Mouse (Mus musculus) B cell, adult 2 months (primary cell): ENCODE measurements around the gene Tas1r1.

Source experiments
- DNase-seq, 2 experiments: peaks; one replicate each; pipeline ENCODE4 v3.0.0; 2022

Tas1r1 gene

DNA sequence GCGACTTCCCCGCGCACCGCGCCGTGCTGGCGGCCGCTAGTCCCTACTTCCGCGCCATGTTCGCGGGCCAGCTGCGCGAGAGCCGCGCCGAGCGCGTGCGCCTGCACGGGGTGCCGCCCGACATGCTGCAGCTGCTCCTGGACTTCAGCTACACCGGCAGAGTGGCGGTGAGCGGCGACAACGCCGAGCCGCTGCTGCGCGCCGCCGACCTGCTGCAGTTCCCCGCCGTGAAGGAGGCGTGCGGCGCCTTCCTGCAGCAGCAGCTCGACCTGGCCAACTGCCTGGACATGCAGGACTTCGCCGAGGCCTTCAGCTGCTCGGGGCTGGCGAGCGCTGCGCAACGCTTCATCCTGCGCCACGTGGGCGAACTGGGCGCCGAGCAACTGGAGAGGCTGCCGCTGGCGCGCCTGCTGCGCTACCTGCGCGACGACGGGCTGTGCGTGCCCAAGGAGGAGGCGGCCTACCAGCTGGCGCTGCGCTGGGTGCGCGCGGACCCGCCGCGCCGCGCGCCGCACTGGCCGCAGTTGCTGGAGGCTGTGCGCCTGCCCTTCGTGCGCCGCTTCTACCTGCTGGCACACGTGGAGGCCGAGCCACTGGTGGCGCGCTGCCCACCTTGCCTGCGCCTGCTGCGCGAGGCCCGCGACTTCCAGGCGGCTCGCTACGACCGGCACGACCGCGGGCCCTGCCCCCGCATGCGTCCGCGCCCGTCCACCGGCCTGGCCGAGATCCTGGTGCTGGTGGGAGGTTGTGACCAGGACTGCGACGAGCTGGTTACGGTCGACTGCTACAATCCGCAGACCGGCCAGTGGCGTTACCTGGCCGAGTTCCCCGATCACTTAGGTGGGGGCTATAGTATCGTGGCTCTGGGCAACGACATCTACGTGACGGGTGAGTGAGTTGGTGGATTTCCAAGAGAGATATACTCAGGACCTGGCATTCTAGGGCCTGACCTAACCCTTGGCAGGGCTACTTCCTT, 29.0 kb downstream of the Tas1r1 start:
- peak; percentile 52 to 61 for DNase-seq

DNA sequence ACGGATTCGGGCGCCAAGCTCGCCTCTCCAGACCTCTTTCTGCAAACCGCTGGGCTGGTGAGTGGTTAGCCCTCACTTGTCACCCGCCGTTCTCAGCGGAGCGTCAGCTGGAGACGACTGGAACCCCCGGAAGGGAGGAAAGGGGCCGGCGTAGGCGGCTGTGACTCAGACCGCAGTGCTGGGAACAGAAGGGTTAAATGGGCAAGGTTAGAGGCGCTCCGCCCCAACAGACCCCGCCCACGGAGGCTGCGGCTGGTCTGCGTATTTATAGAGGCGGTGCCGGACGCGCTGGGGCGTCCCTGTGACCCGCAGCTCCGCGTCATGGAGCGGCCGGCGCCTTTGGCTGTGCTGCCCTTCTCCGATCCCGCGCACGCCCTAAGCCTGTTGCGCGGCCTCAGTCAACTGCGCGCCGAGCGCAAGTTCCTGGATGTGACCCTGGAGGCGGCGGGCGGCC, 29.7 kb downstream of the Tas1r1 start, which contains the start of gene Klhl21:
Gene Klhl21, plus strand, starts transcription at position 182 of the 454 bp plus-strand sequence.
- DNase-seq: peak; percentile 94 to 95

DNA sequence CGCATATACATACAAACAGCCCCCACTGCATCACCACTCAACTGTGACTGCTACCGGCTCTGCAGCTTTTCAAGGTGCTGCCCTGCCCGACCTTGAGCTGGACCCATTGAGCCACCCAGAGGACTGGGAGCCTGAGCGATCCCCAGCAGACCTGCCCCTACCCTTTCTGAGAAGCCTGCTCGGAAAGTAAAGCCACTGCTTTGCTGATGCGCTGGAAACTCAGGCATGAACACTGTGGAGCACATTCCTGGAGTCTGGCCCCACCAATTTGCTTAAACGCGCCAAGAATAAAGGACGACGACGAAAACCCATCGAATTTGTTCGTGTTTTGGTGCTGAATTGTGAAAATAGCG, 30.2 kb downstream of the Tas1r1 start:
- peak in 1 of 2 experiments; percentile 29 for DNase-seq

DNA sequence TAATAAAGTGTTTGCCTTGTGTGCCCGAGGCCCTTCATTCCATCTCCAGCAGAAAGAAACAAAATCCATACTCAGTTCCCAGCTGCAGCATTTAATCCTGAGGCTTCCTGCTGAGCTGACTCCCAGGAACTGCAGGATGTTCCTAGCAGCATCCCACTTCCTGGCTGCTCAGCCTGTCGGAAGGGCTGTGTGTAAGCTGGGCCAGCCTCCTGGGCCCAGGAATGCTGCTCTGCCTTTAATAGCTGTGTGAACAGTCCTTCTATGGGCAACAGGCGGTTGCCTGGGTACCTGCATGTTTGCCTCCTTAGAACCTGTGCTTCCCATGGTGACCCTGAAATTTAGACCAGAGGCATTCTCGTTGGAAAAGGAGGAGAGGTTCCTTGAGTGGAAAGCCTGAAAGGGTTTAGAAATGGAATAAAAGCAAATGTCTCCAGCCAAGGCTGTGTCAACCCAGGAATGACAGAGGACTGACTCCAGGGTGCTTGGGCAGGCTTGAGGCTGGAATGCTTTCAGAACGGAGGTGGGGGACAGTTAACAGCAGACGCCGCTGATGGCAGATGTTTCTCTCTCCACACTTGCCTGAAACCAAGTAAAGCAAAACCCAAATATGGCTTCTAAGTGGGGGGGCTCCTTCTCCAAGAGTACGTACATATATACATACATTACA, 30.8 kb downstream of the Tas1r1 start:
- no peak for DNase-seq

DNA sequence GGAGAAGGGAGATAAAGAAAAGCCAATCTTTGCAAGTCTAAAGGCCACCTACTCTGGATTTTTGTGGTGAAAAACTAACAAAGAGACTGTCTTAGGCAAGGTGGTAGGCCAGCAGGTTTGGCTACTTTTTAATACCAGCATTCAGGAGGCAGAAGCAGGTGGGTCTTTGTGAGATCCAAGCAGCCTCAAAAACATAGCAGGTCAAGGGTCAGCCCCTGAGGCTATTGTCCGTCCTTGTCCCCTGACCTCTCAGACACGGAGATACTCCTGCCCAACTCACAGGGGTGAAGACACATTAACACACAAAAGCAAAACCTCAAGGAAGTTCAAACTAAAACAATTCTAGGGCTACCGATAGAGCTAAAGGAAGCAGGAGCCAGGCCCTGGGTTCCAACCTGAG, 31.6 kb downstream of the Tas1r1 start:
- DNase-seq: no peak

DNA sequence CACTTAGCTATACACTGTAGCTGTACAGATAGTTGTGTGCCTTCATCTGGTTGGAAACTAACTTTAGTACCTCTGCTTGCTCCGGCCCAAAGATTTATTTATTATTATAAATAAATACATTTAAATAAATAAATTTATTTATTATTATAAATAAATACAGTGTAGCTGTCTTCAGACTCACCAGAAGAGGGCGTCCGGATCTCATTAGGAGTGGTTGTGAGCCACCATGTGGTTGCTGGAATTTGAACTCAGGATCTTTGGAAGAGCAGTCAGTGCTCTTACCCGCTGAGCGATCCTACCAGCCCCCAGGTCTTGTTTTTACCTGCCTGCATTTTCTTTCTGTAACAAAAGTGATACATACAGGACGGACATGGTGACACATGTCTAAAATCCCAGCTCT, 32.2 kb downstream of the Tas1r1 start:
- DNase-seq: peak; percentile 41 to 55

DNA sequence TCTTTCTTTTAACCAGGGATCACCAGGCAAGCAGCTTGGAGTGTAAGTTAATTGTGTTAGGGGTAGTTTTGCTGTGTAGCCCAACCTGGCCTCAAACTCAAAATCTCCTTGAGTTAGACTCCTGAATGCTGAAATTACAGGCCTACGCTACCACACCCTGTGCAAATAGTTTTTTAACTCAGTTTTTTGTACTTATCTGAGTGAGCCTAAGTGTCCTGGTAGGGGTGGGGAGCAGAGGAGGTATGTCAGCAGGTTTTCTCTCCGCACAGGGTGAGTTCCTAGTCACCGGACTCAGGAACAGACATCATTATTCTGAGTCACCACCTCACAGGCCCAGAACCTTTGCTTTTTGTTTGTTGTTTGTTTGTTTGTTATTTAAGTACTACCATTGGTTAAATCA, 36.3 kb downstream of the Tas1r1 start:
- no peak for DNase-seq

DNA sequence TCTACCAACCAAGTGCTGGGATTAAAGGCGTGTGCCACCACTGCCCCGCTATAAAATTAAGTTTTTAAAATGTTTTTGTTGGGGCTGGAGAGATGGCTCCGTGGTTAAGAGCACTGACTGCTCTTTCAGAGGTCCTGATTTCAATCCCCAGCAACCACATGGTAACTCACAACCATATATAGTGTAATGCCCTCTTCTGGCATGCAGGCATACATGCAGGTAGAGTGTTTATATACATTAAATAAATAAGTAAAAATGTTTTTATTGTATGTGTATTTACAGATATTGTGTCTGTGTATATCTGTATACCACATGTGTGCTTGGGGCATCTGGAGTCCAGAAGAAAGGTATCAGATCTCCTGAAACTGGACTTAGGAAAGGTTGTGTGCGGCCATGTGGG, 37.0 kb downstream of the Tas1r1 start:
- DNase-seq: no peak

DNA sequence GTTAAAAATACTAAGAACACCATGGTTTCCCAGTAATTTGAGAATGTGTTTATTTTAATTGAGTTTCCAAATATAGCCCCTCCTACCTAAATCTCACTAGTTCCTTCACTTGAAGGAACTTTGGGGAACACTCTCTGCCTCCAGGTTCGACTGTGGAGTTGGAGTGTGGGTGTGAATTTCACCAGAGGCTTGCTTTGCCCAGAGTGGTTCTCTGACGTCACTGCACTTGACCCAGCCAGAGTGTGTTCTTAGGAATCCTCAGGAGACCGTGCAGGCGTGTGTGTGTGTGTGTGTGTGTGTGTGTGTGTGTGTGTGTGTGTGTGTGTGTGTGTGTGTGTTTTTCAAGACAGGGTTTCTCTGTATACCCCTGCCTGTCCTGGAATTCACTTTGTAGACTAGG, 37.5 kb downstream of the Tas1r1 start:
- DNase-seq: no peak

DNA sequence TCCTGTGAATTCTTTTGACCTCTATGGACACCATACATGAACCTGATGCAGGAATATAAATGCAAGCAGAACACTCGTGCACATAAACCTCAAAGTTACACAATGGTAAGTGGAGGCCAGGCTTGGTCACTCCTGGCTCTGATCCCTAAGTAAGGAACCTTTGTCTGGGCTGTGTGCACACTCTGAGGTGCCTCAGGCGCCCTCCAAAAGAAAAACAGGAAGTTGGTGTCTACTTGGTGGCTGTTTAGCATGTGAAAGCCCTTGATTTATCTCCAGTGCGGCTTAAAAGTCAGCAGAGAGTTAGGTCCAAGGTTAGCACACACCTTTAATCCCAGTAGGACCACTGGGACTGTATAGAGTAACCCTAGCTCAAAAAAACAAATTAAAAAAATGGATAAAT, 38.9 kb downstream of the Tas1r1 start:
- DNase-seq: peak in 1 of 2 experiments; percentile 20

DNA sequence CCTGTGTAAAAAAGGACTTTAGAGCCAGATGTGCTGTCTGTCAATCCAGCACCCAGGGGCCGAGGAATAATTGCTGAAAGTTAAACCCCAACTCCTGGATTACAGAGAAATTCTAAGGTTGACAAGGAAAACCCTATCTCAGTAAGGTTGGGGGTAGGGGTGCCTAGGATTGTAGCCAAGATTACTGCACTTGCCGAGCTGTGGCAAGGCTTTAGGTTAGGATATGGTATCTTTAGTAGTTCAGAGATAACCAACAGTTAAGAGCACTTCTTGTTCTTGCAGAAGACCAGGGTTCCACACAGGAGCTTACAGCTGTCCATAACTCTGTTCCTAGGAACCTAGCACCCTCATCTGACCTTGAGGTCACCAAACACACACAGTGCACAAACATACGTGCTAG, 40.7 kb downstream of the Tas1r1 start:
- DNase-seq: no peak

DNA sequence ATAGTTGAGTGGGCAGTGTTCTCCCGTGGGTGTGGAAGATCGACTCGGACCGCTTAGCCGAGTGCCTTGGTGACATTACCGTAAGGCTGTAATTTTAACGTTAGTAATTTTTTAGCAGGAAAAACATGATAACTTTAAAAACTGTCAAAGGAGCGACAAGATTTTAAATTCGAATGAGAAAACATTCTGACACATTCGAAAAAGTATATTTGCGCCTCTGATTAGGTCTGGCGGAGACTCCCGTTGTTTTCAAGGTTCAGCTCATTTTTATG, 41.5 kb downstream of the Tas1r1 start:
- DNase-seq: no peak

DNA sequence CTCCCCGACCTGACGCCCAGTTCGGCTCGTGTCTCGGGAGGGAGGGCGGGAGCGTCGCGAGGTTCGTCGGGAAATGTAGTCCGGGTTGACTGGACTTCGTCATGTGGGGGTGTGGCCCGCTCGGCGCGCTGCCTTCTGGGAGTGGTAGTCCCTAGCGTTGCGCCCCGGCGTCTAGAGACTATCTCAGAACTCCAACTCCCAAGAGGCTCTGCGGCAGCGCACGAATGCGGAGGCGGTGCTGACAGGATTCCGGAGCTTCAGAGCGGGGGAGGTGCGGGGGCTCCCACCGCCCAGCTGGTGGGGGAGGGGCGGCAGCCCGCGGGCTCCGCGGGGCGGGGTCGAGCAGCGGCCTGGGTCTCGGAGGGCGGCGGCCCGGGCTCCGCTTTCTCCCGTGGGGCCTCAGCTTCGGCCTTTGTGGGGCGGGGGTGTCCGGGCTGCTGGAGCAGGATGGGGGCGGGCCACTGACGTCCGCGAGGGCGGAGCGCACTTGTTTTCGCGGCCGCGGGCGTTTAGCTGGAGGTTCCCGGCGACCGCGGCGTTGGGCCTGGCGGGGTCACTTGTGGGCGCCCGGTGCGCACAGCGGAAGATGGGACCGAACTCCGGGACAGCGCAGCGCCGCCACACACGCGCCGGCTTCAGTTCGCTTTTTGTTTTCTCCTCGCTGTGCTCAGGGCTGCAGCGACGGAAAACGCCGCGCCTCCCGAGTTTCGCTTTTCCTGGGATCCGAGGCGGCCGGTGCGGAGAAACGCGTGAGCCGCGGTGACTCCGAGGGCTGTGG, 42.0 kb downstream of the Tas1r1 start, which contains the start of gene Phf13:
Gene Phf13, minus strand, starts transcription at position 86 of the 778 bp plus-strand sequence.
- peak; percentile 99 for DNase-seq

DNA sequence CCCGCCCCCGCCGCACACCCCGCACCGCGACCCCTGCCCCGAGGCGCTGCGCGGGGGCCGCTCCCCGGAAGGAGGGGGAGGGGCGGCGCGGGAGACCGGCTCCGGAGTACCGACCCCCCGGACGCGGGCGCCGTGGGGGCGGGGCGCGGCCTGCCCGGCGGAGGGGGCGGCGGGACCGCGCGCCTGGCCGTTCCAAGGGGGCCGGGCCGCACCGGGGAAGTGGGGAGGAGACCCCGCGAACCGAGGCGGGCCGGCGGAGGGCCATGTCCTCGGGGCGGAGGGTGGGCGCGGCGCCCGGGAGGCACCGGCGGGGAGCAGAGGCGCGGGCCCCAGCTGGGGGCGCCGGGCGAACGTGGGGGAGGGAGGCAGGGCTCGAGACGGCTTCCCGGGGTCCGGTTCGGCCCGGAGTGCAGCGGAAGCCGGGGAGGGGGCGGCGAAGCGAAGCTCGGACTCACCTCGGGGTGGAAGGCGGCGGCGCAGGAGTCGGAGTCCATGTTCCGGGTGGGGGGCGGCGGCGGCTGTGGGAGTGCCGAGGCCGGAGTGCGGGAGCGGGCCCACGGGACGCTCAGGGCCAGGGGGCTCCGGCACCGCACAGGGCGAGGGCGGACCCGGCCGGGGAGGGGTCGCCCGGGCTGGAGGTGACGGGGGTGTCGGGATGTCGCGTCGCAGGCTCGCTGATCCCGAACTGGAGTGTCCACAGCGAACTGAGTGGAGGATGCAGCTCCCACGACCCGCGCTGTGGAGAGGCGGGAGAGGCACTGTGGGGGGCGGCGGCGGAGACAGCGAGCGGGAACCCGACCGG, 42.8 kb downstream of the Tas1r1 start:
- DNase-seq: peak in 1 of 2 experiments; percentile 10

DNA sequence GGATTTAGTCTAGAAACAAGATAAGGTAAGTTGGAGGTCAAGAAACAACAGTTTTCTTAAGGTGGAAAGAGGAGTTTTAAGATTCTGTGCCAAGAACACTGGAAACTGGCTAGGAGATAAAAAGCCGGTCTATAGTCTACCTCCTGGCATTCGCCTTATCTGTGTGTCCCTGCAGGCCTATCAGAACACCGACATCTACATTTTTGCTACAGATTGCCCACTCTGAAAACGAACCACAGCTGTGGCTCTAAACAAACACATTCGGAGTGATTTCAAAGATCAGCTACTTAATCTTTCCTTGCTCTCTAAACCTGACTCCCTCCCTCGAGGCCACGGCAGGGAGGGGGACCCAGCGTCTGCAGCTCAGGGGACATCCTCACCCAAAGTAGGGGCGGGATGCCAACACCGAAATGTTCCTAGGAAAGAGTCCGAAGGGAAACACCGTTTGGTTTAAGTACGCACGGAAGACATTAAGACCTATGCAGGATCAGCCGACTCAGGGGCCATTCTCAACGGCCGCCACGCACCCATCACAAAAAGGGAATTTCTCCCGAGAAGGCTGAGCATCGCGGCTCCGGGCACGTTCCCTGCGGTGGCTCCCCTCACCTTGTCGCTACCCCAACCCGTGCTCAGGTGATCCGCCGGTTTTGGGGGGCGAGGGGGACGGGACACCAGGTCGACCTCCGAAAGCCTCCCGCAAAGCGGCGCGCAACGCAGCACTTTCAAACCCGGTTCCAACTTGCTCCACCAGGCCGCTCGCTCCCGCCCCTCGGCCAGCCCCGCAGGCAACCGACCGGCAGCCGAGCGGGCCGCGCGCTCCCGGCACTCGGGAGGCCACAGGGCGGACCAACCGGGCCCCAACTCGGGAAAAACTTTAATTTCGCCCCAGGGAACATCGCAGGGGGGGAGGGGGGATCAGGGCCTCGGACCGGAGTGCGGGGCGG, 43.9 kb downstream of the Tas1r1 start:
- DNase-seq: peak; percentile 30 to 33

DNA sequence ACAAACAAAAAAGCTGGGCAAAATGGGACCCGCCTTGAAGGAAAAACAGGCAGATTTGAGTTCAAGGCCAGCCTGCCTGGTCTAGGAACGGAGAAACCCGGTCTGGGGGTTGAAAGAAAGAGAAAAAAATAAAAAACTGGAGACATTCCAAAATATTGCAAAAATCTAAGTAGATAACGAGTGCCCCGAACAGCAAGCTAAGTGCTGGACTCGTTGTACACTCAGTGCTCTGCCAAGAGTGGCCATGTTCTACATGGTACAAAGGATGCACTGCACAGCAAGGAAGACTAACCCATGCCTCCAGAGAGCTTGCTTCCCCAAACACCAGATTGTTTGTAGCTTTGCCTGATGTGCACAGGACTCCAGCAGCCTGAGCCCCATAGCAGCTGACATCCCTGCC, 45.3 kb downstream of the Tas1r1 start:
- no peak for DNase-seq

DNA sequence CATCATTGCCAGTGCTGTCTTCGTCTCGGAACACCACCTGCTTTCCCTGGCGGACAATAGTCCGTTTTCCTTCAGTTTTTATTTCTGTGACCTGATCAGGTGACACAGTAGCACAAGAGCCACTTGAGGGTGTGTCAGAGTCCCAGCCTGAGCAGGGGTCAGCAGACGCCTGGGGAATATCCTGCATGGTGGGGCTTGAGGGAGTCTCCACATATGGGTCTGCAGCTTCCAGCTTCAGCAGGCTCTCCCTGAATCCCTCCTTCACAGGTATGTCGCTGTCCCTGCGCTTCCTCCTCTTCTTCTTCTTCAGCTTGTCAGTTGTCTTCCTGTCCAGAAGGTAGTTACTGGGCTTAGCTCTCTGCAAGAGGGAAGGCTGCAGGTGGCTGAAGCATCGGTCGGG, 46.3 kb downstream of the Tas1r1 start:
- no peak for DNase-seq

DNA sequence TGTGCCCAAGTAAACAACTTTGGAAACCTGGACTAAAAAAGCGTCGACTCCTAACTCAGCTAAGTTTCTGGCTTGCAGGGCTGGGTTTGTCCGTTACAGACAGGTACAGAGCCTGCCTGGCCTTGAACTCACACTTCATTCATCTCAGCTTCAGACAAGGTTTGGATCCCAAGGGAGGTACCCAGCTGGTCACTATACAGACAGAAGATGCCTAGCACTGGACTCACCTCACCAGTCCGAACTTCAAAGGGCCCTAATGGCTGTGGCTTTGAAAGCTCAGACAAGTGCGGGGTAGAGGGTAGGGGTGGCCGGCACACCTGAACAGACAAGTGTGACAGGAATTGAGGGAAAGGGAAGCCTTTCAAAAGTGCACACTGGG, 49.3 kb downstream of the Tas1r1 start:
- no peak for DNase-seq

DNA sequence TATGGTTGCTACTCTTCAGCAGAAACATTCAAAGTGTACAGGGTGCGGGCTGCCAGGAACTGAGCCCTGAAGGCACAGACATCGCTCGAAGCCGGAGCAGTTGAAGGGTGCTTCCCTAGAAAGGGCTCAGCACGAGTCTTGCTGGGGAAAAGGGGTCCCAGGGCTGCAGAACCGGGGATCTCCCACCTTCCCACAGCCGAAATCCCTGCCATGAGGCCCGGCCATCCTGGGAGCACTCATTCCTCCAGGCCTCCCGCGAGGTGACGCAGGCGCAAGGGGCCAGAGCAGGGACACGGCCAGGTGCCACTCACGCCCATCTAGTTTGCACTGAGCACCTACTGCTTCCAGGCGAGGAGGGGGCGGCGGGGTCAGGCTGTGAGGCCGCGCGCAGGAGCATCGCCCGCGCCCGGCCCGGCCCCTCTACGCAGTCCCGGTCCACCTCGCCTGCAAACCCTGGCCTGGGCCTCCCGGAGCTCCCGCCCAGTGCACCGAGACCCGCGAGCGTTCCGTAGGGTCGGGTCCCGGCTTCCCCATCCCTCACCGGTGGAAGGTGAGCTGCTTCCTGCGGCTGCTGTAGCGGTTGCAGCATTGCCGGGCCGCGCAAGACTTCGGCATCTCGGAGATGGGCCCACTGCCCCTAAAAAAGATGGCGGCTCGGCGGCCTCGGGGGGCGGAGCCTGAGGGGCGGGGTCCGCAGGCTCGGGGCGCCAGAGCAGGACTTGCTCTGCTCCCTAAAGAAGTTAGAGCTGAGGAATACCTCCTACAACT, 49.8 kb downstream of the Tas1r1 start, which contains the start of gene Thap3:
Gene Thap3, minus strand, starts transcription at position 656 of the 768 bp plus-strand sequence.
- peak; percentile 85 to 86 for DNase-seq

DNA sequence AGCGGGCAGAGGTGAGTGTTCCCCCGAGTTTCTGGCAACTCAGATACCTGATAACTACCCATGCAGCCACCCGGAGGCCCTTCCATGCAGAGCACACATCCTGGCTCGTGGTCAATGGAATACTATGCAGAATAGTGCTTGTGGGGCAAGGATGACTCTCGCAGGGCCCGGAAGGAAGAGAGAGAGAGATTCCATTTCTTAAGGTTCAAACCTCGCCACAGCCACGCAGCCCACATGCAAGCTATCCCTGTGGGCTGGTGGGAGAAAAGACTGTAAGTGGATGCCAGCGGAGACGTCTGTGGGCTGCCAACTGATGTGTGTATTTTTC, 50.4 kb downstream of the Tas1r1 start:
- DNase-seq: no peak

DNA sequence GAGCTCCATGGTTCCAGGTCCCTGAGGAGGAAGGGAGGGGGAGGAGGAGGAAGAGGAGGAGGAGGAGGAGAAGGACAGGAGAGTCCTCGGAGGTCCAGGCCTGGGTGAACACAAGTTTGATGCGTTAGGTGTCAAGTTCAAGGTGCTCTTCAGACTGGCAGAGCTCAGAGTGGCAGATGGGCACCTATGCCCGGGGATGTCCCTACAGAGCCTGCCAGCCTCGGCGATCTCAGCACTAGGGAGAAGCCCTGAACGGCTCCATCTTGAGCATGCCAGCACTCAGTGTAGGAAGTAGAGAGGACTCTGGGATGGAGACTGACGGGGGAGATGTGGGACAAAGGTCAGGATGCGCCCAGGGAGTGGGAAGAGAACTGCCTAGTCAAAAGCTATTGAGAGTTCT, 51.7 kb downstream of the Tas1r1 start:
- no peak for DNase-seq
